Mouse (Mus musculus): ENCODE data around the gene Eps15. TPM values are rescaled to one million over a fixed set of nuclear protein-coding genes. Genes with fewer than 3 reads are reported as not detected.
"Not testable (repeated sequence)": the region's sequence is repeated elsewhere in the genome, so short reads cannot be mapped to it uniquely, and the experiment has no call there.

Eps15 gene
- polyA plus RNA-seq, 1 experiment from 2014 or later, result 50.7 TPM

DNA sequence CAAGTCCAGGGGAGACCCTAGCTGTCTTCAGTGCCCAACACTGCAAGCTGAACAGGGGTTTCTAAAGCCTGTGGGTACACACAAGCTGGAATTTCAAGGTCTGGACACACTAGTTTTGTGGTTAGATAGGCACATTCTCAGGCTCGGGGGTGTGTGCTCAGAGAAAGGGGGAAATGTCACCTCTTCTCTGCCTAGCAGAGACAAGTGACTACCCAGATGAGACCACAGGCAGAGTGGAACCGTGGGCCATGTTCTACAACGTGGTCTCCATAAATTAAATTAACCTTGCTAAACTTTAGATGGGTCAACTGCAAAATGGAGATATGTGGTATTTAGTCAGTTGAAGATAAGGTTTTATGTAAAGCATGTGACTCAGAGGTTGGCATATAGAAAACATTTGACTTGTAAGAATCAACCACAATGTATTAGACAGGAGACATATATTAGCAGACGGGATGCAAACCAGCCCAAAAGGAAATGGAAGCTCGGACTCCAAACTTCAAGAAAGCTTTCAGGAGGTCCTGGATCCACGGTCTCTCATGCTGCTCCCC is 113.2 kb downstream of the Eps15 start:
- no peak overlapping the region for H3K4me2 ChIP-seq (ENCODE audit: low read depth, low read length)
- no peaks in the 10 kb centered on the region for H3K9me3 ChIP-seq (replicated peaks; ENCODE audit: control insufficient read depth, low read length)
- H3K27ac ChIP-seq (replicated peaks; ENCODE audit: low read depth, low read length), result no peak overlapping the region
- no peaks in the 10 kb centered on the region for H3K36me3 ChIP-seq (replicated peaks; ENCODE audit: control insufficient read depth, insufficient read depth, low read depth, low read length)
- whole genome bisulfite sequencing, result 82% methylated on average over 6 of the region's 6 CpGs
- 0 out of 2 replicates have a peak, but pooled peaks cover 2% of the 10 kb centered on the region for H3K4me1 ChIP-seq (ENCODE audit: control insufficient read depth, insufficient read depth, low read length)
- DNase-seq (ENCODE audit: low spot score) (no peak), ATAC-seq (replicated peaks; ENCODE audit: insufficient number of reproducible peaks, low FRiP score, low TSS enrichment, low read depth) (no peak)
- no peaks in the 10 kb centered on the region; the same call in 1 of the 2 replicates for H3K27me3 ChIP-seq (ENCODE audit: control insufficient read depth, insufficient read depth, low read length)
- no peak overlapping the region for H3K9ac ChIP-seq (replicated peaks; ENCODE audit: low read length)
- no peak overlapping the region for H3K4me3 ChIP-seq (ENCODE audit: low read depth, low read length)

DNA sequence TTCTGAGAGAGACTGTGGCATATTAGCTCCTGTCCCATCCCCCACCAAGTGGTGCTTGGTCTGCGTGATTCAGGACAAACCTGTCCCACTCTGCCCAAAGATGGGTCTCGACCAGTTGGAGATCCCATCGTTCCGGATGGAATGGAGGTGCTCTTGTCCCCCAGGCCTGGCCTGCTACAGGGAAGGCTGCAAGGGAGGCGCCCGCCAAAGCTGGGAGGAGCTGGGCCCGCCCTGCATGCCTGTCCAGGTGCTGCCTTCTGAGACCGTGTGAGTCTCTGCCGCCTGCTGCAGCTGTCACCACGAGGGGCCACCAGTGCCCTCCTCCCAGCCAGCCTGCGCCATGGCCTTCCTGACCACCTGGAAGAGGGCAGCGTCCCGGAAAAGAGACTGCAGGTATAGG is 113.8 kb downstream of the Eps15 start:
- Histone ChIP-seq H3K27ac (replicated peaks; ENCODE audit: low read depth, low read length) (no peak overlapping the region), H3K27me3 (ENCODE audit: control insufficient read depth, insufficient read depth, low read length) (no peaks in the 10 kb centered on the region; the same call in 1 of the 2 replicates), H3K9me3 (replicated peaks; ENCODE audit: control insufficient read depth, low read length) (no peaks in the 10 kb centered on the region), H3K4me1 (ENCODE audit: control insufficient read depth, insufficient read depth, low read length) (0 out of 2 replicates have a peak, but pooled peaks cover 2% of the 10 kb centered on the region), H3K9ac (replicated peaks; ENCODE audit: low read length) (peak overlapping the region; percentile 44), H3K4me3 (ENCODE audit: low read depth, low read length) (no peak overlapping the region), H3K36me3 (replicated peaks; ENCODE audit: control insufficient read depth, insufficient read depth, low read depth, low read length) (no peaks in the 10 kb centered on the region), H3K4me2 (ENCODE audit: low read depth, low read length) (peak overlapping the region; percentile 34)
- ATAC-seq (replicated peaks; ENCODE audit: insufficient number of reproducible peaks, low FRiP score, low TSS enrichment, low read depth) (0 out of 2 replicates have a peak, but pooled peaks have one; percentile 48), DNase-seq (ENCODE audit: low spot score) (no peak)
- 9% methylated on average over 13 of the region's 13 CpGs for WGBS

DNA sequence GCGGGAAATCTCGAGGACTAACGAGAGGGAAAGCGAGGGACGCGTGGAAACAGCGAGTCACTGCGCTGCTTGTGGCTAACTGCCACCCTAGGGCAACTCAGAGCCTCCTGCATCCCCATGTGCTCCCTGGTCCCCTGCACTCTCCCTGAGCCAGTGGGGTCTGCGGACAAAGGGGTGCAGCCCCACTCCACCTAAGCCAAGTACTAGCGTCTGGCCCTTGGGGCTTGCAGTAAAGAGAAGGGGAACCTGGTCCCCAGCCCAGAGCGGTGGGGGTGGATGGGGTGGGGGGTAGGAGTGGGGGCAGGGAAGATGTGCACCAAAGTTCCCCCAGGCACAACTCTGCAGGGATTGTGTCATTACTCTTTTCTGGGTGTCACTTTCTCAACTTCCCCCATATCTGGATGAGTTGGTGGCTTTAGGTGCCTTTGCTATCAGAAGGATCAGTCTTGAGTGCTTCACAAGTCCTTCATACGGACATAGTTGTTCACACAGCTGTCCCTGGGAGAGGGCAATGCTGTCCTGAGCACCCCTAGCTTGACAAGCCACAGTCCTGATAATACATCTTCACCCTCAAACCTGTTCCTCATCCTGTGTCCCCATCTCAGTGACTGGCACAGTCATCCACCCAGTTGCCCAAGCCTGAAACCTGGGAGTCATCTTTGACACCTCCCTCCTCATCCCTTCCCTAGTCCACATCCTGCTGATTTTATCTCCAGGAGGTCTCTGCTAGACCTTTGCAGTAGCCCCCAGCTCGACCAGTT is 114.4 kb downstream of the Eps15 start:
- H3K4me2 ChIP-seq (ENCODE audit: low read depth, low read length), result peak overlapping the region; percentile 34
- H3K4me1 ChIP-seq (ENCODE audit: control insufficient read depth, insufficient read depth, low read length), result 0 out of 2 replicates have a peak, but pooled peaks cover 2% of the 10 kb centered on the region
- 29% methylated on average over 13 of the region's 13 CpGs for WGBS
- ATAC-seq (replicated peaks; ENCODE audit: insufficient number of reproducible peaks, low FRiP score, low TSS enrichment, low read depth) (no peak; the same call in 1 of the 2 replicates), DNase-seq (ENCODE audit: low spot score) (no peak)
- H3K9ac ChIP-seq (replicated peaks; ENCODE audit: low read length), result peak overlapping the region; percentile 44
- no peaks in the 10 kb centered on the region for H3K36me3 ChIP-seq (replicated peaks; ENCODE audit: control insufficient read depth, insufficient read depth, low read depth, low read length)
- no peaks in the 10 kb centered on the region; the same call in 1 of the 2 replicates for H3K27me3 ChIP-seq (ENCODE audit: control insufficient read depth, insufficient read depth, low read length)
- H3K27ac ChIP-seq (replicated peaks; ENCODE audit: low read depth, low read length), result no peak overlapping the region
- no peaks in the 10 kb centered on the region for H3K9me3 ChIP-seq (replicated peaks; ENCODE audit: control insufficient read depth, low read length)
- H3K4me3 ChIP-seq (ENCODE audit: low read depth, low read length), result no peak overlapping the region

DNA sequence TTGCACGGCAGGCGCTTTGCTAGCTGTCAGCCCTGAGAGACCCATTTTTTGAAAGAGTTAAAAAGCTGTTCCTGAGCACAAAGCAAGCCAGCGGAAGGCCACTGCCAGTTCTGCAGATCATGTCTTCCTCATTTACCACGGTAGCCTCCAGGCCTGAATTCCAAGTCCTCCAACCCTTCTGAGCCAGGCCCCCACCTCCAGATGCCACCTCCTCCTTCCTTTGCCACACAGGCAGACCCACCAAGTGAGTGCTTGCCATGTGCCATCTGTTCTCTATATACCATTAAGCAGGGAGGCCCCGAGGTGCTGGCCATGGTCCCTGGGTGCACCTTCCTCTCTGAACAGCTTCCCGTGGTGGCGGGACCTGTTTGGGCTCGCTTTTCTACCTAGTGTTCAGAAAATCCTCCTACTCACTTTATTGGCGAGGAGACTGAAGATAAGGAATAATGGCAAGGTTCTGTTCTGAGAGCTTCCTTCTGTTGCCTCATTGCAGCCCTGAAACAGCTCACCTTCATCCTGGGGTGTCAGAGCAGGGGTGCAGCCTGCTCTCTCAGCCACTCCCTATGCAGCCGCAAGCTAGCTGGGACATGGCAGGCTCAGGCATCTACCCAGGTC is 120.4 kb downstream of the Eps15 start:
- Histone ChIP-seq H3K4me2 (ENCODE audit: low read depth, low read length) (no peak overlapping the region), H3K27ac (replicated peaks; ENCODE audit: low read depth, low read length) (no peak overlapping the region), H3K27me3 (ENCODE audit: control insufficient read depth, insufficient read depth, low read length) (no peaks in the 10 kb centered on the region), H3K4me3 (ENCODE audit: low read depth, low read length) (no peak overlapping the region), H3K9ac (replicated peaks; ENCODE audit: low read length) (no peak overlapping the region), H3K4me1 (ENCODE audit: control insufficient read depth, insufficient read depth, low read length) (no peaks in the 10 kb centered on the region), H3K9me3 (replicated peaks; ENCODE audit: control insufficient read depth, low read length) (no peaks in the 10 kb centered on the region), H3K36me3 (replicated peaks; ENCODE audit: control insufficient read depth, insufficient read depth, low read depth, low read length) (no peaks in the 10 kb centered on the region)
- DNase-seq (ENCODE audit: low spot score) (no peak), ATAC-seq (replicated peaks; ENCODE audit: insufficient number of reproducible peaks, low FRiP score, low TSS enrichment, low read depth) (no peak)
- 79% methylated on average over 10 of the region's 10 CpGs for WGBS

DNA sequence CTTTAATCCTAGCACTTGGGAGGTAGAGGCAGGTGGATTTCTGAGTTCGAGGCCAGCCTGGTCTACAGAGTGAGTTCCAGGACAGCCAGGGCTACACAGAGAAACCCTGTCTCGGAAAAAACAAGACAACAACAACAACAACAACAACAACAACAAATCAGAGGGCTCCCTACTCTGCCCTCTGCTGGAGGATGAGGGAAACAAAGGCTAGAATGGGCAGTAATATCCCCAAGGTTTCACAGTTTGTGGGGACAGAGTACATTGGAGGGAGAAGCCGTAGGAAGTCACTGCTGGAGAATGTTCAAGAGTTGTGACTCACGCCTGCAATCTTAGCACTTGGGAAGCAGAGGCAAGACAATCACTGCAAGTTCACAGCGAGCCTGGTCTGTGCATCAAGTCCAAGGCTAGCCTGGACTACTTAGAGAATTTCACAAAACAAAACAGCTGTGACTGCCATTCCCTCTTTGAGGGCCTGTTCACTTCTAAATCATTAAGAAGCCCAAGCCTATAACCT is 121.2 kb downstream of the Eps15 start:
- Histone ChIP-seq H3K4me3 (ENCODE audit: low read depth, low read length) (no peak overlapping the region), H3K27ac (replicated peaks; ENCODE audit: low read depth, low read length) (no peak overlapping the region), H3K9me3 (replicated peaks; ENCODE audit: control insufficient read depth, low read length) (no peaks in the 10 kb centered on the region), H3K4me2 (ENCODE audit: low read depth, low read length) (no peak overlapping the region), H3K4me1 (ENCODE audit: control insufficient read depth, insufficient read depth, low read length) (peaks cover 3% of the 10 kb centered on the region; the same call in 1 of the 2 replicates), H3K36me3 (replicated peaks; ENCODE audit: control insufficient read depth, insufficient read depth, low read depth, low read length) (no peaks in the 10 kb centered on the region), H3K9ac (replicated peaks; ENCODE audit: low read length) (no peak overlapping the region), H3K27me3 (ENCODE audit: control insufficient read depth, insufficient read depth, low read length) (no peaks in the 10 kb centered on the region)
- DNase-seq (ENCODE audit: low spot score) (no peak), ATAC-seq (replicated peaks; ENCODE audit: insufficient number of reproducible peaks, low FRiP score, low TSS enrichment, low read depth) (no peak)
- 75% methylated on average over 5 of the region's 5 CpGs for WGBS

DNA sequence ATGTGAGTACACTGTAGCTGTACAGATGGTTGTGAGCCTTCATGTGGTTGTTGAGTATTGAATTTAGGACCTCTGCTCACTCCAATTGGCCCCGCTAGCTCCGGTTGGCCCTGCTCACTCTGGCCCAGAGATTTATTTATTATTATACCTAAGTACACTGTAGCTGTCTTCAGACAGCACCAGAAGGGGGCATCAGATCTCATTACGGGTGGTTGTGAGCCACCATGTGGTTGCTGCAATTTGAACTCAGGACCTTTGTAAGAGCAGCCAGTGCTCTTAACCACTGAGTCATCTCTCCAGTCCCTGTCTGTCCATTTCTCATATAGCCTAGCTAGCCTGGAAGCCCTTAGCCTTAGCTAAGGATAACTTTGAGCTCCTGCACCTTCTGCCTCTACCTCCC is 124.8 kb downstream of the Eps15 start:
- not testable (repeated sequence) for H3K9ac ChIP-seq (replicated peaks; ENCODE audit: low read length); ATAC-seq (replicated peaks; ENCODE audit: insufficient number of reproducible peaks, low FRiP score, low TSS enrichment, low read depth); H3K4me3 ChIP-seq (ENCODE audit: low read depth, low read length); H3K27ac ChIP-seq (replicated peaks; ENCODE audit: low read depth, low read length); DNase-seq (ENCODE audit: low spot score); H3K9me3 ChIP-seq (replicated peaks; ENCODE audit: control insufficient read depth, low read length); H3K4me2 ChIP-seq (ENCODE audit: low read depth, low read length); H3K36me3 ChIP-seq (replicated peaks; ENCODE audit: control insufficient read depth, insufficient read depth, low read depth, low read length); H3K4me1 ChIP-seq (ENCODE audit: control insufficient read depth, insufficient read depth, low read length); H3K27me3 ChIP-seq (ENCODE audit: control insufficient read depth, insufficient read depth, low read length)
- 89% methylated on average over 3 of the region's 3 CpGs for WGBS

DNA sequence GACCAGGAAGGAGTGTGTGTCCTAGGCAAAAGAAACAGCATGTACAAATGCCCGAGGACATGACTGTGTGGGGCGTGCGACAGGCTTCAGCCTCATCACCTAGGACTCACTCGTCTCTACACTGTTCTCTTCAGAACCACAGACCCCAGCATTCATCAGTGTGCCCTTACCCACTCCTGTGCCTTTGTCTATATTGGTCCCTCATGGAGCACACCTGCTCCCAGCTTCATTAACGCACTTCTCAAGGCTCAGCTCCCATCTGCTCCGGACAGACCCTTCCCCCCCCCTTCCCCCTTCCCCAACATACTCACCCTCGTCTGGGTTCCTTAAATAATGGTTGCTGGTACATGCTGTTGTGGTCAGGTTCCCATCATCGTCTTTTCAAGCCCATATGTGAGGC is 125.3 kb downstream of the Eps15 start:
- no peak for DNase-seq (ENCODE audit: low spot score)
- Histone ChIP-seq H3K4me1 (ENCODE audit: control insufficient read depth, insufficient read depth, low read length) (peaks cover 4% of the 10 kb centered on the region; the same call in 1 of the 2 replicates), H3K4me2 (ENCODE audit: low read depth, low read length) (no peak overlapping the region), H3K36me3 (replicated peaks; ENCODE audit: control insufficient read depth, insufficient read depth, low read depth, low read length) (no peaks in the 10 kb centered on the region), H3K9me3 (replicated peaks; ENCODE audit: control insufficient read depth, low read length) (no peaks in the 10 kb centered on the region), H3K27ac (replicated peaks; ENCODE audit: low read depth, low read length) (no peak overlapping the region), H3K9ac (replicated peaks; ENCODE audit: low read length) (no peak overlapping the region), H3K27me3 (ENCODE audit: control insufficient read depth, insufficient read depth, low read length) (peaks cover 2% of the 10 kb centered on the region; the same call in 1 of the 2 replicates), H3K4me3 (ENCODE audit: low read depth, low read length) (no peak overlapping the region)
- 69% methylated on average over 8 of the region's 8 CpGs for WGBS
- 0 out of 2 replicates have a peak, but pooled peaks have one; percentile 9 for ATAC-seq (replicated peaks; ENCODE audit: insufficient number of reproducible peaks, low FRiP score, low TSS enrichment, low read depth)
